8 mouse cellular contexts compared by ENCODE assay signal in genomic region chr7:46096136-46096535, GRCm38 (mm10). TPM values are rescaled to one million over a fixed set of nuclear protein-coding genes. Genes with fewer than 3 reads are reported as not detected.
DNase-seq lines count a peak whose midpoint lies in the region; ATAC-seq lines count a peak whose summit lies in the region.

No protein-coding gene starts in this region.

- H3K9me3 ChIP-seq in forebrain, embryonic 12.5 days = no peaks in the 10 kb centered on the region

- no peak overlapping the region for H3K9ac ChIP-seq in forebrain, embryonic 12.5 days

- ATAC-seq in forebrain, embryonic 12.5 days (ENCODE audit: low FRiP score) = peak; percentile 18; the same call in 1 of the 2 replicates

- no peak overlapping the region for H3K4me3 ChIP-seq in forebrain, embryonic 12.5 days (replicated peaks)

- peaks cover 62% of the 10 kb centered on the region for H3K27me3 ChIP-seq in forebrain, embryonic 12.5 days

- 2% methylated on average over 4 of the region's 4 CpGs for WGBS in forebrain, embryonic 12.5 days

- no peaks in the 10 kb centered on the region for H3K36me3 ChIP-seq in forebrain, embryonic 12.5 days (replicated peaks)

- H3K27ac ChIP-seq in forebrain, embryonic 12.5 days = no peak overlapping the region

- intact Hi-C loops in heart, postnatal 10 days (cut with DNase I) = loop anchor here (1.0 to 10.0 kb wide), 6 partner anchors 39 to 511 kb away; partner anchors contain the start of gene Myod1

- H3K4me1 ChIP-seq in forebrain, embryonic 12.5 days = peaks cover 13% of the 10 kb centered on the region

- H3K4me2 ChIP-seq in forebrain, embryonic 12.5 days = no peak overlapping the region

- peak; percentile 48 for DNase-seq in layer of hippocampus, adult 11-12 months (ENCODE audit: low spot score)
- DNase-seq in layer of hippocampus, adult 9-10 months (ENCODE audit: low spot score) = no peak
- DNase-seq in c-Kit-positive CD71-positive TER-119-negative erythroid progenitor cells, embryonic 14.5 days (ENCODE audit: low read depth) = peak; percentile 57
- peak; percentile 81 to 88 for DNase-seq in heart, postnatal 10 days
- peak; percentile 76 to 78 for DNase-seq in layer of hippocampus, postnatal 10 days (ENCODE audit: low spot score in 2 of 2)
- peak; percentile 80 for DNase-seq in mesoderm, embryonic 11.5 days (ENCODE audit: low read depth, low spot score)
- DNase-seq in skeletal muscle tissue, adult 2 months (ENCODE audit: low read depth, low spot score) = peak; percentile 89

RNA-seq across cellular contexts. Expression of gene Kcnj11, which starts 4.4 kb away (rescaled TPM):
- 0.46 and 0.81 TPM in 2 replicates for polyA plus RNA-seq in forebrain, embryonic 12.5 days (2016; fragmentation: Nextera tagmentation; extraction: Ambion mirVana)
- total RNA-seq in heart, postnatal 10 days (2021) = 10 to 100 TPM; 77.5 to 85.1 TPM
- total RNA-seq in layer of hippocampus, postnatal 10 days (2021) = 10 to 100 TPM; 17.9 to 18.4 TPM

Comparison
In these comparisons a context has a peak if more than half of its experiments do, and no peak if none do; other contexts are left out.
1. RNA of gene Kcnj11, which starts 4.4 kb away (total RNA-seq): 77.5 to 85.1 TPM in heart, postnatal 10 days; 17.9 to 18.4 TPM in layer of hippocampus, postnatal 10 days; every median in the first group is over 4 times any median in the second.